Mouse (Mus musculus): ENCODE data around the gene Wrap73. TPM values are rescaled to one million over a fixed set of nuclear protein-coding genes. Genes with fewer than 3 reads are reported as not detected.

The Wrap73 gene
- total RNA-seq, 2 experiments from 2014 or later = 7.7 to 8.8 TPM

Other genes starting within 250 kb of the Wrap73 start
- 10 to 100 TPM in 1 of 2 experiments, 1 to 10 TPM in 1; 9.6 to 10.1 TPM for gene A430005L14Rik, start 185.1 kb upstream of the Wrap73 start, total RNA-seq (2021)
- gene Dffb, start 167.2 kb upstream of the Wrap73 start, total RNA-seq (2021) = 1 to 10 TPM; 1.3 to 1.8 TPM
- gene Cep104, start 167.2 kb upstream of the Wrap73 start, total RNA-seq (2021) = 10 to 100 TPM; 15.2 to 15.3 TPM
- 10 to 100 TPM; 20.6 to 27.7 TPM for gene Lrrc47, start 130.6 kb upstream of the Wrap73 start, total RNA-seq (2021)
- 1 to 10 TPM; 4.0 to 6.3 TPM for gene Smim1, start 116.1 kb upstream of the Wrap73 start, total RNA-seq (2021)
- gene Ccdc27, start 99.7 kb upstream of the Wrap73 start, total RNA-seq (2021) = not detected
- gene Trp73, start 2.2 kb upstream of the Wrap73 start, total RNA-seq (2021) = under 1 TPM in 1 of 2 experiments, not detected in 1; 0.10 TPM
- 10 to 100 TPM; 81.7 to 84.5 TPM for gene Tprgl, start 18.3 kb downstream of the Wrap73 start, total RNA-seq (2021)
- 1 to 10 TPM; 2.9 to 3.4 TPM for gene Megf6, start 28.4 kb downstream of the Wrap73 start, total RNA-seq (2021)
- gene Arhgef16, start 159.3 kb downstream of the Wrap73 start, total RNA-seq (2021) = 1 to 10 TPM in 1 of 2 experiments, under 1 TPM in 1; 0.75 to 1.1 TPM
- gene B230104I21Rik, start 193.8 kb downstream of the Wrap73 start, total RNA-seq (2021) = not detected

All from gastrocnemius, postnatal 14 days (tissue).